Mouse (Mus musculus): ENCODE measurements around the gene Aldh8a1. TPM values are rescaled to one million over a fixed set of nuclear protein-coding genes. Genes with fewer than 3 reads are reported as not detected.

Aldh8a1 gene
- total and polyA plus RNA-seq, 2 experiments from 2014 or later = not detected

- ATAC-seq = no peak
- WGBS = 82% methylated on average over 4 of the region's 4 CpGs
- no peak for DNase-seq (ENCODE audit: low spot score)
- Histone ChIP-seq H3K27me3 (ENCODE audit: insufficient read depth, low read length) (no peaks in the 10 kb centered on the region), H3K4me1 (ENCODE audit: insufficient read depth, low read length) (no peaks in the 10 kb centered on the region), H3K27ac (no peak overlapping the region), H3K36me3 (ENCODE audit: insufficient read depth, low read length) (peaks cover 20% of the 10 kb centered on the region), H3K9me3 (ENCODE audit: low read length) (no peaks in the 10 kb centered on the region), H3K9ac (replicated peaks; ENCODE audit: low read length) (no peak overlapping the region), H3K4me2 (ENCODE audit: low read depth, low read length) (no peak overlapping the region), H3K4me3 (ENCODE audit: low read length) (no peak overlapping the region)
- no peak for TF ChIP-seq CTCF (IDR thresholded peaks at IDR 0.05; ENCODE audit: low read depth)
Observed at GRCm38 (mm10) chr10:21365897-21366296, 11.2 kb upstream of the Aldh8a1 start.

GRCm38 (mm10) chr10:21366471-21366870 is 10.6 kb upstream of the Aldh8a1 start:
- 74% methylated on average over 3 of the region's 3 CpGs for WGBS
- no peak for DNase-seq (ENCODE audit: low spot score)
- peaks cover 20% of the 10 kb centered on the region for H3K36me3 ChIP-seq (ENCODE audit: insufficient read depth, low read length)

GRCm38 (mm10) chr10:21367481-21367880 is 9.6 kb upstream of the Aldh8a1 start:
- Histone ChIP-seq H3K36me3 (ENCODE audit: insufficient read depth, low read length) (peaks cover 20% of the 10 kb centered on the region), H3K4me2 (ENCODE audit: low read depth, low read length) (no peak overlapping the region), H3K9me3 (ENCODE audit: low read length) (no peaks in the 10 kb centered on the region), H3K4me1 (ENCODE audit: insufficient read depth, low read length) (no peaks in the 10 kb centered on the region), H3K4me3 (ENCODE audit: low read length) (no peak overlapping the region), H3K27ac (no peak overlapping the region), H3K9ac (replicated peaks; ENCODE audit: low read length) (no peak overlapping the region), H3K27me3 (ENCODE audit: insufficient read depth, low read length) (no peaks in the 10 kb centered on the region)
- no peak for ATAC-seq
- WGBS = 96% methylated on average over 9 of the region's 9 CpGs
- TF ChIP-seq CTCF (IDR thresholded peaks at IDR 0.05; ENCODE audit: low read depth) = no peak
- DNase-seq (ENCODE audit: low spot score) = no peak

More at GRCm38 (mm10) chr10:21366471-21366870, 10.6 kb upstream of the Aldh8a1 start:
- H3K27ac ChIP-seq = no peak overlapping the region
- H3K4me1 ChIP-seq (ENCODE audit: insufficient read depth, low read length) = no peaks in the 10 kb centered on the region
- no peak for TF ChIP-seq CTCF (IDR thresholded peaks at IDR 0.05; ENCODE audit: low read depth)
- no peak overlapping the region for H3K9ac ChIP-seq (replicated peaks; ENCODE audit: low read length)
- H3K4me2 ChIP-seq (ENCODE audit: low read depth, low read length) = no peak overlapping the region
- H3K9me3 ChIP-seq (ENCODE audit: low read length) = no peaks in the 10 kb centered on the region
- H3K27me3 ChIP-seq (ENCODE audit: insufficient read depth, low read length) = no peaks in the 10 kb centered on the region
- no peak for ATAC-seq
- no peak overlapping the region for H3K4me3 ChIP-seq (ENCODE audit: low read length)

- Histone ChIP-seq H3K9me3 (ENCODE audit: low read length) (no peaks in the 10 kb centered on the region), H3K4me1 (ENCODE audit: insufficient read depth, low read length) (no peaks in the 10 kb centered on the region), H3K27me3 (ENCODE audit: insufficient read depth, low read length) (no peaks in the 10 kb centered on the region), H3K27ac (no peak overlapping the region), H3K4me2 (ENCODE audit: low read depth, low read length) (no peak overlapping the region), H3K9ac (replicated peaks; ENCODE audit: low read length) (no peak overlapping the region), H3K4me3 (ENCODE audit: low read length) (no peak overlapping the region), H3K36me3 (ENCODE audit: insufficient read depth, low read length) (peaks cover 20% of the 10 kb centered on the region)
- 89% methylated on average over 2 of the region's 2 CpGs for WGBS
- TF ChIP-seq CTCF (IDR thresholded peaks at IDR 0.05; ENCODE audit: low read depth) = no peak
- ATAC-seq (no peak), DNase-seq (ENCODE audit: low spot score) (no peak)
Observed at GRCm38 (mm10) chr10:21369586-21369985, 7.5 kb upstream of the Aldh8a1 start.

- DNase-seq (ENCODE audit: low spot score) = no peak
- TF ChIP-seq CTCF (IDR thresholded peaks at IDR 0.05; ENCODE audit: low read depth) = no peak
- no peak for ATAC-seq
- H3K9me3 ChIP-seq (ENCODE audit: low read length) = no peaks in the 10 kb centered on the region
- H3K4me2 ChIP-seq (ENCODE audit: low read depth, low read length) = no peak overlapping the region
- no peaks in the 10 kb centered on the region for H3K27me3 ChIP-seq (ENCODE audit: insufficient read depth, low read length)
- no peak overlapping the region for H3K4me3 ChIP-seq (ENCODE audit: low read length)
- H3K27ac ChIP-seq = no peak overlapping the region
- peaks cover 13% of the 10 kb centered on the region for H3K36me3 ChIP-seq (ENCODE audit: insufficient read depth, low read length)
- H3K4me1 ChIP-seq (ENCODE audit: insufficient read depth, low read length) = no peaks in the 10 kb centered on the region
- WGBS = 89% methylated on average over 6 of the region's 6 CpGs
- no peak overlapping the region for H3K9ac ChIP-seq (replicated peaks; ENCODE audit: low read length)
Observed at GRCm38 (mm10) chr10:21372271-21372670, 4.8 kb upstream of the Aldh8a1 start.

- H3K4me3 ChIP-seq (ENCODE audit: low read length) = no peak overlapping the region
- DNase-seq (ENCODE audit: low spot score) (no peak), ATAC-seq (no peak)
- no peaks in the 10 kb centered on the region for H3K9me3 ChIP-seq (ENCODE audit: low read length)
- no peak overlapping the region for H3K4me2 ChIP-seq (ENCODE audit: low read depth, low read length)
- no peak overlapping the region for H3K27ac ChIP-seq
- no peaks in the 10 kb centered on the region for H3K4me1 ChIP-seq (ENCODE audit: insufficient read depth, low read length)
- WGBS = 70% methylated on average over 9 of the region's 9 CpGs
- no peaks in the 10 kb centered on the region for H3K27me3 ChIP-seq (ENCODE audit: insufficient read depth, low read length)
- peak; percentile 53 for TF ChIP-seq CTCF (IDR thresholded peaks at IDR 0.05; ENCODE audit: low read depth)
- H3K36me3 ChIP-seq (ENCODE audit: insufficient read depth, low read length) = no peaks in the 10 kb centered on the region
- H3K9ac ChIP-seq (replicated peaks; ENCODE audit: low read length) = no peak overlapping the region
Observed at GRCm38 (mm10) chr10:21378196-21378944, 1.3 kb downstream of the Aldh8a1 start.

- DNase-seq (ENCODE audit: low spot score) = peak; percentile 92
- no peak overlapping the region for H3K4me2 ChIP-seq (ENCODE audit: low read depth, low read length)
- H3K27ac ChIP-seq = no peak overlapping the region
- ATAC-seq = 0 out of 2 replicates have a peak, but pooled peaks have one; percentile 43
- no peaks in the 10 kb centered on the region for H3K4me1 ChIP-seq (ENCODE audit: insufficient read depth, low read length)
- WGBS = 22% methylated on average over 6 of the region's 6 CpGs
- H3K27me3 ChIP-seq (ENCODE audit: insufficient read depth, low read length) = no peaks in the 10 kb centered on the region
- no peaks in the 10 kb centered on the region for H3K36me3 ChIP-seq (ENCODE audit: insufficient read depth, low read length)
- no peak overlapping the region for H3K9ac ChIP-seq (replicated peaks; ENCODE audit: low read length)
- H3K4me3 ChIP-seq (ENCODE audit: low read length) = no peak overlapping the region
- no peaks in the 10 kb centered on the region for H3K9me3 ChIP-seq (ENCODE audit: low read length)
- TF ChIP-seq CTCF (IDR thresholded peaks at IDR 0.05; ENCODE audit: low read depth) = peak; percentile 89
Observed at GRCm38 (mm10) chr10:21382914-21383313, 5.8 kb downstream of the Aldh8a1 start.
